Mouse (Mus musculus) ZHBTc4 (cell line): Measurements from ENCODE around the gene Zdhhc13.

ENCODE experiments used
- DNase-seq: peaks from one replicate; pipeline ENCODE4 v3.0.0-alpha.2; 2011; ENCODE audit warnings: low read depth, low spot score

The Zdhhc13 gene

DNA sequence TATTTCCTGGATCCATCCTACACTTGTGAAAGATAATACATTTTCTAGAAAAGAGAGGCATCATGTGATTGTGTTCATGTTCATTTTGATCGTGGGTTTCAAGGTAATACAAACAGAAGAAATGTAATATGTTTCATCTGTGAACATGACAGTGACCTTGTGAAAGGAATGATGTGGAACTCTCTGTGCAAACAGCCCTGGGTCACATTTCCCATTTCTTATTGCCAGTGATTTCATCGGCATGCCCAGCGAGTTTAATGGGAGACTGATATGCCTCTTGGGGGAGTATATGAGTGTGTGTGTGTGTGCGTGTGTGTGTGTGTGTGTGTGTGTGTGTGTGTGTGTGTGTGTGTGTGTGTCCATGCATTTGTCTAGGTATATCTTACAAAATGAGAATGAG lies 52.7 kb downstream of the Zdhhc13 start:
- no peak for DNase-seq

DNA sequence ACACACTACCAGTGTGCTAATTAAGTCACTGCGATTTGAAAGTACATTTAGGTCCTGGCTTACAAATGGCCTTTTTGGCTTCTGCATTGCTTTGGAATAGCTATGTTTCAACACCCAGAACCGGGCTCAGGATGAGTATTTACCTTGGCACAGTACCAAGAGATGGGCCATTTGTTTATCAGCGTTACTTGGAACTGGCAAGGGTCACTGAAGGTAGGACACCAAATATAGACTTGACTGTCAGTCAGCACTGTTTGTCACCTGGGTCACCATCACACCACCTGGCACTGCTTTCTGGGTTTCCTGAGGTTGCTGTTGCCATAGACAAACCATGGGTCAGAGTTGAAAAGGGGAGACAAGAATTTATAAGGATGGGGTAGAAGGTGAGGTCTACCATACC lies 53.5 kb downstream of the Zdhhc13 start:
- no peak for DNase-seq

DNA sequence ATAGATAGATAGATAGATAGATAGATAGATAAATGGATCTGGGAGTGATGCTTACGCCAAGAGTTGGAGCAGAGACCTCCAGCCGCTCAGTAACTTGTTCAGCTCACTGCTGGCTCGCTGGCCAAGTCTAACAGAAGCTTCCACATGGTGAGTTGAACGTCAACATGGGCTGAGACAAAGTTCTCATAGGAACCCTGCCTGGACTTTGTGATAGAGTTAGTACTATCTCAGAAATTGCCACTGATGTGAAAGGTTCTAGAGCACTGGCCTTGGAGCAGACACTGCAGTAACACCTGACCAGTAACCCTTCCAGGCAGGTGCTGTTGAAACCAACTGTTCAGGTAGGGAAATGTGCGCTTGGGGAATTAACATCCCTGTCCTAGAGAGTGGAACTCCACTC lies 54.7 kb downstream of the Zdhhc13 start:
- no peak for DNase-seq

DNA sequence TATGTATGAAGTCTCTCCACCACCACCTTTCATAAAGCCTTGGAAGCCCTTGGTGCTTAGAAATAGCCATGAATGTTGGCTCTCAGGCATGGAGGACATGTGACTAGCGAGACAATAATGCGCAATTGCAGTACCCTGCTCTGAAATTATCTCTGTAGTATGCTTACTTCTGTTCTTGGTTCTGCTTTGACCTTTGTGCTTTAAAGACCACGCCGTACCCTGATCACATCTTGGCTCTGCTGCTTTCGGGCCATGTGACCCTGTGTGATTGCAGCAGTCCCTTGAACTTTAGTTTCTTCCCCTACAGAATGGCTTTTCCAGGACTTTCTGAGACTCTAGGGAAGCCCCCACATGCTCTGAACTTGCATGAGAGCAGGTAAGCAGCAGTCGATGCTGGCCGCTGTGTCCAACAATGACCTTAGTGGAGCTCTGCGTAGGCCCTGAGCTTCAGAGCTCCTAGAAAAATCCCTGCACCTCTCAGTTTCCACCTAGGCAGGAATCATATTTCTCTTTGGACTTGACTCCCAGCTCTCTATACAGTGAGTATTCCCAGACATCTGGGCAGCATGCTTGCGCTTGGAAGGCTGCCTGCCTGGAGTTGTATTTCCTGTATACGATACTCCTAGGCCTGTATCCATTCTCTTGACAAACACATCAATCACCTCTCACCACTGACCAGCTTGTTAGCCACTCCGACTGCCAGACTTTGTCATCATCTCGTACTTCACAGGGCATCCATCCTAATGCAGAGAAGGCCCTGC lies 56.6 kb downstream of the Zdhhc13 start:
- DNase-seq = no peak

DNA sequence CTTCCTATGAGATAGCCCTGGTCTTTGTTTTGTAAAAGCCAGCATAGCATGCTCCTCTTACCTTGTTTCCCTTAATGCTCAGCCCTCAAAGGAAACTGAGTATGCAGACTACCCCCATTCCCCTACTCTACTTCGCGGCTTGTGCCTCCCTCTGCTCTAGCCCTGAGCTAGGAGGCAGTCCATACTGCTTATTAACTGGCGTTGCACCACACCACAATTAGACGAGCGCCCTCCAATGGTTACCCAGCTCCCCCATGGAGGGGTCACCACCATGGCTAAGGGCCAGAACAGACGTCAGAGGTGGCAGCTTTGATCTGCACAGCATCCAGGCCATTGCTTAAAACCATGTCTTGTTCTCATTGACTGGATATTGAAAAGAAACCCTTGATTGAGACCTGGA lies 58.0 kb downstream of the Zdhhc13 start:
- DNase-seq = no peak

DNA sequence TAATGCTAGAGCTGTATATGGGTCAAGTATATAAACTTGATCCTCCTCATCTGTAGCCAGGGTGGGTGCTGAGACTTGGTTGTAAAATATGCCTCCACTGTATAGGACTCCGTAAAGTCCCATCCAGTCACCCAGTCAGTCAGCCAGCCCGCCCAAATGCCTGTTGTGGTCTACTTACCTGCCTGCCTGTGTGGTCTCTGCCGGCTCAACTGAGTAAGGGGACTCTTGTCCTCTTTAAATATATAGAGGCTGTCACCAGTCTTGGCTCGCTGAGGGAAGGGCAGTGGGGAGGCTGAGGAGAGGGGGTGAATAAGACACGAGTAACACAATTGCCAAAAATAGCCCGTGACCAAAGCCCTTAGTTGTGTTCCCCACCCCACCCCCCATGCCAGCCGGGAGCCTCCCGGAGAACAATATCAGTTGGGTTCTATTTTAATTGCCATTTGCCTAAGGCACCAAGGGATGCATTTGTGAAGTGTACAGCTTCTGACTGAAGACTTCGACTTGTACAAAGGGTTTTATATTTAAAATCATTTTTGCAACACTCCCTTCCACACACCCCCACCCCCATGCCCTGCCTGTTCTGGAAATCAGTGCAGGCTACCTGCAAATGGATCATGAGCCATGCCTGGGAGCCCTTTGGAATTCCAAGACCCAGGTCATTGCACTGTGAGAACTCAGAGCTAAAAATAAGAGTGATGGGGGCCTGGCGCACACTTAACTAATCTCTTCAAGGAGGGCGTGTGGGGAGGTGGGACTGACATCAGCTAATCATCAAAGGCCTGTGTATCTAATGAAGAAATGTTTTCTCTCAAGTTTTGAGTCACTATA lies 59.2 kb downstream of the Zdhhc13 start, which contains the start of gene Csrp3:
TSS of gene Csrp3 (minus strand) at position 214 of the 831 bp plus-strand sequence.
- DNase-seq = no peak

DNA sequence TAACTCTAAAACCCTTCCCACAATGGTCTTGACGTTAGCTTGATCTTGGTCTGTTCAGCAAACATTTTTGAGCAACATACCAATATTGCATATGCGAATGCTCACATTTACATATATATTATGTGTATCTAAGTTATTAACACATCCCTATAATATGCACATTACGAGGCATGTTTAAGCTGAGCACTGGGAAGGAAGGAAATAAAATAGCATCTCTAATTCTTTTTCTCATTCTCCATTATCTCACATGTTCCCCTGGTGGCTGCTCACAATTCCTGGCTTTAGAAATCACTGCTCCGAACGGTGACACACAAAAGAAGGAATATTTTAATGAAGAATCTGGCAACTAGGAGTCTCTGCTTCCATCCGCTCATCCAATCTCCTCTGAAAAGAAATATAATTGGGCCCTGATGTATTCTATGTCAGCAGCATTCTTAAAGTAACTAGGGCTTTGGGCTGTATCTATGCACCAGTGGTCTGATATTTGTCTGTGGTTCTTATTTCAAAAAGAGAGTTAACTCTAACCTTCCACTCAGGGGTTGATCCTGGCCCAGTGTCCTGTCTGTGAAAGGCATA lies 62.8 kb downstream of the Zdhhc13 start:
- DNase-seq = no peak

DNA sequence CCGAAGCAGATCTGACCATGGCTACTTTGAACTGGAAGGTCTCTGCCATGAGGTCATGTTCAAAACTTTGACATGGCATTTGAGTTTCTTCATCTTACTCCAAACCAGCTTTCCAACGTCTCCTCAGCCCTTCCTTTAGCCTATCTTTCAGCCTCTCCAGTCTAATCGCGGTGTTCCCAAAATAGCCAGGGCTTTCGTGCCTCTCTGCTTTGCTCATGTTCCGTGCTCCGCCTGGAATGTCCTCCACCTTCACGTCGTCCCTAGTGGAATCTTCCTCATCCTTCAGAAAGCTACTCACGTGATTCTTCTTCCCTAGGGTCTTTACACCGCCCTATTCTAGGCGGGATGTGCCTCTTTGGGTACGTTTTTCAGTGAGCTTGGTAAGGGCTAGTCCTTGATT lies 64.7 kb downstream of the Zdhhc13 start:
- no peak for DNase-seq

DNA sequence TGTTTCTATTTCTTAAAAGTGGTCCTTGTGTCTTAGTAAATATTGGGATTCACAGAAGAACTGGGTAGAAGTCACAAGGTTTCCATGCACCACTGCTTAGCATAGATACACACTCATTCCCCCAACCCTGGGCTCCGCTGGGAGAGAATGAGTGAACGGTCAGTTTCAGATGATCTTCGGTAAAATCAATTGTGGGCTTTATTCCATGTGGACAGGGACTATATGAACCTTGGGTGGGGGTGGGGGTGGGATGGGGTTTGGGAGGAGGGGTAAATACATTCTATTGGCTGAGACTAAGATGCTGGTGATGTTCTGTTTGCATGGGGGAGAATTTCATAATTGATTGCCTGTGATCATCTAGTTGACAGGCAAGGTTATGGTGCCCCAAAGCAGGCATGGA lies 66.7 kb downstream of the Zdhhc13 start:
- no peak for DNase-seq

DNA sequence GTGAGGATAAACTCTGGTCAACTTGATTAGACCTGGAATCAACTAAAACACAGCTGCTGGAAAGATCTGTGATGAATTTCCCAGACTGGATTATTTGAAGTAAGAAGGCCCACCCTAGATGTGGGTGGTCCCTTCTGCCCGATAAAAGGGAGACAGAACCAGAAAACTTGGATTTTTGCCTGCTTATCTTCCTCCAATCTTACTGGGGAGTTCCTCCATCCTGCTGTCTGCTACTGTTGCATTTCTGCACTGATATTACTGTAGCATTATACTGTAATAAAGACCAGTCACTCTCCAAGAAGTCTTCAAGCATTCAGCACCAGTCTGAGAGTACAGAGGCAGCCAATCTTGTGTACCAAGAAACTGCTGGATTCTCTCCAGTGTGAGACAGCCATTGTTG lies 69.5 kb downstream of the Zdhhc13 start:
- DNase-seq = no peak

DNA sequence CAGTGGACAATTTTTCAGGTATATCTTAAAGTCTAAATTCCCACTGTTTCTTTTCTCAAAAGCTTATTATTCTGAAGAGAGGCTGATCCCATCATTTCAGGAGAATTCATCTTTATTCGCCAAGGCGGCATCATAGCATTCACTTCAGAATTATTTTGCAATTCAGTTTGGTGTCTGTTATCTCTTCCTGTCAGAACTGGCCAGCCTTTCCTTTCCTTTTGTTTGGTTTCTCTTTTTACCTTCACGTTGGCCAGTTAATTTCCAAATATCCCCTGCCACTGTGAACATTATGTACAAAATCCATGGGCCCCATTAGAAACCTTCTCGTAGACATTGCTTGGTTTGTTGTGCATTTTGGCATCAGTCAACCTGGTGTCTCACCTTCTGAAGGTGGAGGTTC lies 70.6 kb downstream of the Zdhhc13 start:
- DNase-seq = no peak

DNA sequence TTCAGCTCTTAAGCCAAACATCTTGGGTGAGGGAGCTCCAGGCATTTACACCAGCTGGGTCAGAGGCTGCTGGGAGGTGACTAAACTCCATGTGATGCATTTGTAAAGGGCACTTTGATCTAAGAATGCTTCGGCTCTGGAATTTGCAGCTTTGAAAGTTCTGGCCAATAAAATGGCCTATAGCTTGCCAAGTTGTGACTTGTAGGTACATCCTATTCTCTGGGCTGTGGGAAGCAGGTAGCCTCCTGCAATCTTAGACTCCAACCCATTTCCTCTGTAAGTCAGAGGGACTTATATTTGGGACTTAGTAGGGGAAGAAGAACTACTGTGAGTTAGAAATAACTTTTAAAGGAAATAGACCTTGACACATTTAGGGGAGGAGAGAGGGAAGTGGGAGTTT lies 72.1 kb downstream of the Zdhhc13 start:
- peak; percentile 20 for DNase-seq

DNA sequence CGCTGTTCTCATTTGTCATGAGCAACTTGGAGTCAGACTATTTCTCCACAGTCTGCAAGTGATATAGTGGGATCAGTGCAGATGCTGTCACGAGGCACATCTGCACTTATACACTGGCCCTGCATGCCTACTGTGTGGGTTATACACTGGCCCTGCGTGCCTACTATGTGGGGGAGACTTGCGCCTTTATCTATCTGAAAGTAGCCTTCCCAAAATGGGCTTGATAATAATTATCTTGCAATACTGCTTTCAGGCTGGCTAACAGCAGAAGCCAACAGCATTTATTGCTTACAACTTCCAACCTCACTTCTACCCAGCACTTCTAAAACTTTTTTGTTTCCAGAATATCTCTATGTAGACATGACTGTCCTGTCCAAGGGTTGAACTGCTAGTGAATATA lies 73.0 kb downstream of the Zdhhc13 start:
- DNase-seq = no peak

DNA sequence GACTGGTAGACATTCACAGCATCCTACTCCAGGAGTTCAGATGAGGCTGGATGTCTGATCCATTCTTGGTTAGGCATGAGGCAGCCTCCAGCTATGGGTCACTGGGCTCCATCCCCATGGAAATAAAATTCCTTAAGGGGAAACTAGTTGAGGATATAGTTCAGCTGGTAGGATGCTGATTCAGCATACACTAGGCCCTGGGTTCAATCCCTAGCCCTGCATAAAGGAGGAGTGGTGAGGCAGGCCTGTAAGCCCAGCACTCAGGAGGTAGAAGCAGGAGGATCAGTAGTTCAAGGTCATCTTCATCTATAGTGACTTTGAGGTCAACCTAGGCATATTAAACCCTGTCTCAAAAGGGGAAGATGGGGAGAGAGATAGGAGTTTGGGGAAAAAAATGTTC lies 75.4 kb downstream of the Zdhhc13 start:
- no peak for DNase-seq

DNA sequence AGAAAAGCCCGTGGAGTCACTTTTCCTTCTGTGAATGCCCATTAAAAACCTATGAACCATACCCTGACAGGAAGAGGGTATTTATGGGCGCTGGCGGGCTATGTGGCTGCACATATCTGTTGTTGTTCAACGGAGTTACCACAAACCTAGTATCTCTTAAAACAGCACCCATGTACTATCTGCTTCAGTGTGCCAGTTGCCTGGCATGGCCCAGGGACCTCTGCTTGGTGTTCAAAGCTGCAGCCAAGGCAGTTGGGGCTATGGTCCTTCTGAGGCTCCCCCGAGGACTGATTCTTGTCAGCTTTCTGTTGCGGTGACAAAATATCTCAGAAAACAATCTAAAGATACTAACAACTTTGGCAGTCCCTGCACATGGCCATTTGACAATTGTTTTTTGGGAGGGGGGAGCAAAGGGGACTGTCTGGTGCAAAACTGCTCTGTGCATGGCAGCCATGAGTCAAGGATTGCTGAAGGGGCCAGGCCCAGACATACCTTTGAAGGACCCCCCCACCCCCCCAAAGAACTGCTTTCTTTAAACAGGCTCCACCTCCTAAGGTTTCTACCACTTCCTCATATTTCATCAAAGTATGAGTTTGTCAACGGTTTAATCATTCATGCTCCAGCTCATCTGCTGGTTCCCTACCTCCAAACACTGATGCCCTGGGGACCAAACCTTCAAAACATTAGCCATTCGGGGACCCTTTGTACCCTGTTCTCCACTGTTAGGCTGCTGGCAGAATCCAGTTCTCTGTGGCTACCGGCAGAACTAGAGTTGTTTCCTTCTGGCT lies 76.1 kb downstream of the Zdhhc13 start:
- no peak for DNase-seq

DNA sequence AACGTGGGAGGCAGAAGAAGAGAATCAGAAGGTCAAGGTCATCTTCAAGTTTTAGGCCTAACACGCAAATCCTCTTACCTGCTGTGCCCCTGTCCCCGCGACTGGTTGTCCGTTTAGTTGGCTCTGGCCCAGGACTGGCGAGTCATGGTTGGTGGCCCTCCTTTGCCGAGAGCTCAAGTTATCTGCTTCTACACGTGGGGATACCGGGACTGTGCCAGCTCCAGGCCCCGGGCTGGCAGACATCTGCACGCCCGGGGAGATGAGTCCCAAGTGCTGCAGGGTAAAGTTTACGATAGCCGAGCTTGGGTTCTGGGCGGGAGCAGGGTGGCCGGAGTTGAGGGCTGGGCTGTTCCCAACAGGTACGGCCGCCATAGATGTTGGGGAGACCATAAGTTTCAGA lies 78.8 kb downstream of the Zdhhc13 start:
- DNase-seq = no peak

DNA sequence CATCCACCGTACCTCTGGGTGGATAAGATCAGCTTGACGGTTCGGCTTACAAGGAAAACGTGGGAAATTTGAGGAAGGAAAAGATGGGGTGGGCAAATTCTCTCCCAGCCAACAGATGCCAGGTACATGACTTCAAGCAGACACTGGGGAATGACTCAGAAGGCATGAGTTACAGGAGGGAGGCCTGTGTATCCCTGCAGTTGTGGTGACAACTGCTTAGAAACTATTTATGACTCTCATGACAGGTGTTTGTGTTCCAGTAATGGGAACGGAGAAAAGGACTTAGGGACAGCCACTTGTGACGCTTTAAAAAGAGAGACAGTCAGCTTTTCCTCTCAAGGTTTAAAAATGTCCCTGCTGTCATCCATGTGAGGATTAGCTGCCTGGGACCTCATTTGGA lies 81.3 kb downstream of the Zdhhc13 start:
- DNase-seq = no peak

DNA sequence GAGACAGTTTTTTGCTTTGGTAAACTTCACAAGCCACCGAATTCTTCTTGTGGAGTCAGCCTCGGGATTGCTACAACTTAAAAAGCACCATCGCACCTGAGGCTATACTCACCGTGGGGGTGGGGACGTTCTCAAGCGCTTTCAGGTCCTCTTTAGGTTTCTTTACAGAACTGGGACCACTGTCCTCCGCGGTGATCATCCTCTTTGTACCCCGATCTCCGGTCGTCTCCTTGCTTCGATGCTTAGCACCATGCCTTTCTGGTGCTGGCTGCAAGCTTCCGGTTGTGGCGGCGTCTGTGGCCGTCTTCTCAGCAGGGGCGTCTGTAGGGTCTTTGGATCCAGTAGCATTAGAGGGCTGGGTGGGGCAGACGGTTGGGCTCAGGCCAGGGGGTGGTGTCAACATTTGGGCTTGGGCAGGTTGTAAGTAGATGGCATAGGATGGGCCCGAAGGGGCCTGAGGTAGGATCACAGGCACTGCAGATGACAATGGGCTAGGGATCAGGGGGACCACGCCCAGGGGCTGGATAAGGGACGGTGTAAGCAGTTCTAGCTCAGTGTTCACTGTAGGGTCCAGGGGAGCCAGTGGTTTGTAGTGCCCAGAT lies 81.9 kb downstream of the Zdhhc13 start:
- DNase-seq = peak; percentile 19

DNA sequence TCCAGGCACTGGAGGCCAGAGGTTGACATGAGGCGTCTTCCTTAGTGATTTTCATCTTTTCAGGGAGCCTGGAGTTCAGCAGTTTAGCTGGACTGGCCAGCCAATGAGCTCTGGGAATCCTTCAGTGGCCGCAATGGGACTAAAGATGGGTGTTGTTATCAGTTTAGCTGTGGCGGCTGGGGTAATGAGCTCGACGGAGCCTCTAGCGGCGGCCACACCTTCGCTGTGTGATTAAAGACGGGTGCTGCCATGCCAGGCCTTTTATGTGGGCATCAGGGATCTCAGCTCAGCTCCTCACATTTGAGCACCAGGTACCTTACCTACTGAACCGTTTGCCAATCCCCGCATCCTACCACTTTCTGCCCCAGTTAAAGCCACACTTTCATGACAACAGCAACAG lies 82.5 kb downstream of the Zdhhc13 start:
- no peak for DNase-seq

DNA sequence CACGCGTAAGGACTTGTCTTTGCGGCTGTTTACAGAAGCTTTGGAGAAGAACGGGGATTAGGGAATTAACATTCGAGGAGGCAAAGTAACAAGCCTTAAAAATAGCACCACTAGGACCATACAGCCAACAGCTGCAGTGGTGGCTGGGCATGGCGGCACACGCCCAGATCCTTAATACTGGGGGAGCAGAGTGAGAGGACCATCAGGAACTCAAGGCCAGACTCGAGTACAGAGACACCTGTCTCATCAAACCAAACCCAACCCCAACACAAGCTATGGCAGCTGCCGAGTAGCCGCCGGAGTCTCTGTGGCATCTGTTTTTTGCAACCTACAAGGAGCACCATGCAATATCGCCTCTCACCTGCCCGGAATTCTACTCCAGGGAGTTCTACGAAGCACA lies 86.3 kb downstream of the Zdhhc13 start:
- no peak for DNase-seq

DNA sequence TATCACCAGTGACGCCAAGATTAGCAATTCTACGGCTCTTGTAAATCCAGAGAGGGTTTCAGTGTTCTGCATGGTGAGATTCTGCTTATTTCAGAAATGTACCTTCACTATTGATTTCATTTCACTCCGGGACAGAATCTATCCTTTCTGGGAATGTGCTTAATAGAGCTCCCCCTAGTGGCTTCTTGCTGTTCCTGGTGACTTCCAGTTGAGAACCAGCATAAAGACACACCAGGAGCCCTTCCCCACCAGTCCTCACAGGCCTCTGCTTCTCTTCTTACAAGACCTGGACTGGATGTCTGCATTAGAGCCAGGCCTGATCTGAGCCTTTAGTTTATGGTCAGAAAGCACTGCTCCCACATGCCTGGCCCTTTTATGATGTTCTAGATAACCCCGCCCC lies 87.7 kb downstream of the Zdhhc13 start:
- peak; percentile 81 for DNase-seq
